Mouse (Mus musculus) heart, embryonic 14.5 days (tissue): ENCODE measurements around the gene Morn3. TPM values are rescaled to one million over a fixed set of nuclear protein-coding genes. Genes with fewer than 3 reads are reported as not detected.
A peak's percentile ranks its signal among the peaks of the same experiment; 100 is the strongest.

ENCODE experiments used
- ATAC-seq: fragments of 200-750 bp; cut with Nextera tagmentation; 2 replicates; pipeline ENCODE4 v1.8.0; 2017; ENCODE audit warnings: low read depth, moderate TSS enrichment; ENCODE audit not compliant: insufficient number of reproducible peaks, insufficient read depth, low FRiP score
- H3K27ac ChIP-seq, 2 experiments: fragments of 200-500 bp in 1 of 2; fragments of 300-500 bp in 1 of 2; sonication (generic) in 1 of 2; replicated peaks in 1 of 2; 2 replicates each; pipeline ENCODE4 v1.5.1; 2012 to 2014; ENCODE audit warnings: low read depth in 2 of 2, low read length in 2 of 2, control low read depth in 1 of 2, mild to moderate bottlenecking in 1 of 2, mixed read lengths in 1 of 2; ENCODE audit not compliant: control insufficient read depth in 1 of 2, insufficient read depth in 1 of 2
- H3K27me3 ChIP-seq: fragments of 300-500 bp; sonication (generic); 2 replicates; pipeline ENCODE4 v1.6.1; 2014; ENCODE audit warnings: mild to moderate bottlenecking, low read length, control low read depth; ENCODE audit not compliant: control insufficient read depth, insufficient read depth
- H3K36me3 ChIP-seq: fragments of 300-500 bp; sonication (generic); 2 replicates; pipeline ENCODE4 v1.6.1; 2014; ENCODE audit warnings: mild to moderate bottlenecking, control low read depth, low read length, mixed read lengths; ENCODE audit not compliant: control insufficient read depth, insufficient read depth
- H3K4me1 ChIP-seq, 2 experiments: fragments of 200-500 bp in 1 of 2; fragments of 300-500 bp in 1 of 2; sonication (generic) in 1 of 2; 2 replicates each; pipeline ENCODE4 v1.6.1; 2012 to 2014; ENCODE audit warnings: low read length in 2 of 2, control low read depth in 1 of 2, mixed read lengths in 1 of 2; ENCODE audit not compliant: control insufficient read depth in 2 of 2, insufficient read depth in 2 of 2
- H3K4me2 ChIP-seq: fragments of 300-500 bp; sonication (generic); 2 replicates; pipeline ENCODE4 v1.6.1; 2014; ENCODE audit warnings: mild to moderate bottlenecking, low read length
- H3K4me3 ChIP-seq, 2 experiments: fragments of 200-500 bp in 1 of 2; fragments of 300-500 bp in 1 of 2; sonication (generic) in 1 of 2; 2 replicates each; pipeline ENCODE4 v1.5.1; 2012 to 2014; ENCODE audit warnings: low read length in 2 of 2, mild to moderate bottlenecking in 2 of 2, control low read depth in 1 of 2, low read depth in 1 of 2, moderate library complexity in 1 of 2; ENCODE audit not compliant: control insufficient read depth in 1 of 2, insufficient read depth in 1 of 2
- H3K9ac ChIP-seq: fragments of 300-500 bp; sonication (generic); 2 replicates; pipeline ENCODE4 v1.6.1; 2014; ENCODE audit warnings: mild to moderate bottlenecking, low read length
- H3K9me3 ChIP-seq: fragments of 300-500 bp; sonication (generic); 2 replicates; pipeline ENCODE4 v1.6.1; 2016; ENCODE audit warnings: low read length, control low read depth; ENCODE audit not compliant: control insufficient read depth
- WGBS: fragments of 180-500 bp; shearing (Covaris S2); extraction: QIAGEN DNeasy Blood & Tissue Kit; methylation state at CpG from one replicate; pipeline ENCODE4 v1.1.7; 2014; 5-methylcytosine and 5-hydroxymethylcytosine counted together
- polyA plus RNA-seq: library from polyadenylated mRNA; unstranded; fragments of >200 nt; fragmentation: Nextera tagmentation; extraction: Ambion mirVana; gene quantifications from 2 replicates; pipeline ENCODE4 v1.2.1, GENCODE M21; 2014

Gene Morn3
- polyA plus RNA-seq, 1 experiment from 2014 or later = not detected

DNA sequence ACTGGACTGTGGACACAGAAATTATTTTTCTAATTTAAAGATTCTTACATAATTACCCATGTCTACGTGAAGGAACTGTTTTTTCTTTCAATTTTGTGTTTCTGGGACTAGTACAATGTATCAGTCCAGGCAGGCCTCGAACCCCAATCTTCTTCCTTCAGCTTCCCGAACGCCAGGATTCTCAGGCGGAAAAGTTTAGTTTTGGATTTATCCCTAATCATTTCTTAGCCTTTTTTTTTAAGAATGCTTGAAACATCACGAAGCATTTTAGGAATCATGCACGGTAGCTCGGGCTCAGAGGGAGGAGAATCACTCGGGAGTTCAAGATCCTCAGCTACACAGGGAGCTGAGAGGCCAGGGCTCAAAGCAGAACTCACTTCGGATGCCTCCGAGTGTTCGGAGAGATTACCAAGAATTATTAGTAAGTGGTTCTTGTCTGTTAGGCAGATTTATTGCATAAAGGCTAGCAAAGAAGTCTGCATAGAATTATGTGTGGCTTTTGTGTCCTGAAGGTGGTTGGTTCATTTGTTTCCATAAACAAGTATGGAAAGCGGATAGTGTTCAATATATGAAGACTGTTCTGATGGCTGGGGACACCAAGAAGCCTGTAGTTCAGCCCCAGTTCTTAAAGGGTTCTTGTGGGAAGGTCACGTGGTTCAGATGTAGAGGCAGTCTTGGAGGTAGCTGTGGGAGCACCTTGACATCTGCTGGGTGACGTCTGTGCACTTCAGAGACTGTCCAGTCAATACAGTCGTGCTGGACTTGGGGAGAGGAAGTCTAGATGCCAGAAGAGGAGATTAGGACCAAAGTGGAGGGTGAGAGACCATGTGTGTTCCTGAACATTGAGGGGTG is 11.7 kb upstream of the Morn3 start:
- ATAC-seq = no peak
- Histone ChIP-seq H3K36me3 (no peaks in the 10 kb centered on the region), H3K27me3 (no peaks in the 10 kb centered on the region), H3K4me1 (peaks cover 10% of the 10 kb centered on the region in 2 experiments), H3K4me2 (peak overlapping the region; percentile 71), H3K9me3 (no peaks in the 10 kb centered on the region), H3K9ac (peak overlapping the region; percentile 70), H3K4me3 (peak overlapping the region; percentile 44 to 49), H3K27ac (peak overlapping the region; percentile 57 to 88)
- WGBS = 35% methylated on average over 16 of the region's 16 CpGs

DNA sequence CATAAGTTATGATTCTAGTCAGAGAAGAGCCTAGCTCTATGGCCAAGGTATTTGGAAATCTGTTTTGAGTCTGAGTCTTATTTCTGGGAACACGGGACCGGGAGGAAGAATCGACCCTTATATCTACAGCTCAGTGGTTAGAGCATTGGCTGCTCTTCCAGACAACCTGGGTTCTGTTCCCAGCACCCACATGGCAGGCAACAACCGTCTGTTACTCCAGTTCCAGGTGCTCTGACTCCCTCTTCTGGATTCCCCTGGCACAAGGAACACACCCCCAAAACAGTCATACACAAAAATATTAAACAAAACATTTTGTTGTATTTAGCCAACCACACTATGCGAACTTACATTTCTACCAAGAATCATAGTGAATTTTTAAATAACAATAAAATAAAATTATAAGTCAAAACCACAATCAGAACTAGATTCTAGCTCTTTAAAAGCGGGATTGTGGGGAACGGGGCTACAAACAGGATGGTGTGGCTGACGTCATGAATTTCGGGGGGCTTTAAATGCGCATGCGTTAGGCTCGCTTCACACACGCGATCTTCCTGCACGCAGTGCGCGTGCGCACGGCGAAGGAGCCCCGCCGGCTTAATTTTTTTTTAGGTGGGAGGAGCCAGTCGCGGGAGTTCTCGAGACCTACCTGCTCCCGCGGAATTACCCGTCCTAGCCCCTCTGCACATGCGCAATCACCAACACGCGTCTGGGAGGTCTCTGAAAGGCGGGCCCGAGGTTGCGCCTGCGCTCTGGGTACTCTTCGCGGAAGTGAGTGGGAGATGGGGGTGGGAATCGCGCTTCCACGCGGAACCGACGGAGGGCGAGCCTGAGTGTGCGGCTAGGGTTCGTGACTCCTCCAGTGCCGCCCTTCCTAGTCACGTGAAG is 10.8 kb upstream of the Morn3 start:
- peak; percentile 96 for ATAC-seq
- peak overlapping the region; percentile 70 for H3K9ac ChIP-seq
- H3K4me1 ChIP-seq = peaks cover 10% of the 10 kb centered on the region in 2 experiments
- peak overlapping the region; percentile 44 to 49 for H3K4me3 ChIP-seq
- H3K27ac ChIP-seq = peak overlapping the region; percentile 57 to 88
- no peaks in the 10 kb centered on the region for H3K36me3 ChIP-seq
- H3K27me3 ChIP-seq = no peaks in the 10 kb centered on the region
- 7% methylated on average over 48 of the region's 48 CpGs for WGBS
- peak overlapping the region; percentile 71 for H3K4me2 ChIP-seq
- no peaks in the 10 kb centered on the region for H3K9me3 ChIP-seq

DNA sequence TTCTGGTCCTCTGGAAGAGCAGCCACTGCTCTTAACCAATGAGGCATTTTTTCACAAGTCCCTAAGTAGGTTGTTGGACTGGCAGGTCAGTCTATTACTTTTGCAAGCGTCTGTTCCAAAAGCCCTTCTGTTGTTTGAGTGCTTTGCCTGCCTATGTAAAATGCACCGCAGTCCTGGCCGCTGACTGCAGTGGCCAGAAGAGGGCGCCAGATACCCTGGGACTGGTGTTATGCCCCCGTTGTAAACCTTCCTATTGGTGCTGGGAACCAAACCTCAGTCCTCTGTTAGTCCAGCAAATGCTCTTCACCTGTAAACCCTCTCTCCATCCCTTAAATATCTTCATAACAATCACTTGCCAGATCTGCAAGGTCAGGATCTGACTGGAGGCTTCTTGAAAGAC is 4.9 kb upstream of the Morn3 start:
- H3K9ac ChIP-seq = no peak overlapping the region
- H3K4me1 ChIP-seq = peaks cover 2 to 4% of the 10 kb centered on the region in 2 experiments; a peak in 1 of 4 replicates
- H3K36me3 ChIP-seq = no peaks in the 10 kb centered on the region
- H3K4me2 ChIP-seq = no peak overlapping the region
- no peak for ATAC-seq
- no peak overlapping the region for H3K27ac ChIP-seq
- 76% methylated on average over 5 of the region's 5 CpGs for WGBS
- no peak overlapping the region for H3K4me3 ChIP-seq
- no peaks in the 10 kb centered on the region for H3K27me3 ChIP-seq
- H3K9me3 ChIP-seq = no peaks in the 10 kb centered on the region

DNA sequence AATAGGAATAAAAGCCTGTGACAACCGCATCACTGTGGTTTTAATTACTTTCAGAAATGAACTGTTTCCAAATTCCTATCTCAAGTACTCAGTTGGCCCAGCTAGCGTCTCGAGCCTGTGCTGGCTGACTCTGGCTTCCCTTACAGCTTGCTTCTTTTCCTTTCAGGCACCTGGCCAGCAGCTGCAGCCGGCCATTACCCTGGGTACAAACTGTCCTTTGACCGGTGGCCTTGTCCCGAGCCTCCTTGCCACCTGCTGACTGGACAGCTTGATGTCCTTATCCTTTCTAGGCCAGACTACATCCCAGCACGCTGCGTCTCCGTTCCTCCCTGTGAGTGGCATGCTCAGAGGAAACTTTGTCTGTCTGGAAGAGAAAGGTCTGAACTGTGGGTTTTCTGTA is 4.1 kb upstream of the Morn3 start:
- 80% methylated on average over 9 of the region's 9 CpGs for WGBS
- Histone ChIP-seq H3K4me1 (peaks cover 2 to 4% of the 10 kb centered on the region in 2 experiments; a peak in 1 of 4 replicates), H3K27ac (no peak overlapping the region), H3K36me3 (no peaks in the 10 kb centered on the region), H3K9me3 (no peaks in the 10 kb centered on the region), H3K4me3 (no peak overlapping the region), H3K9ac (no peak overlapping the region), H3K4me2 (no peak overlapping the region), H3K27me3 (no peaks in the 10 kb centered on the region)
- no peak for ATAC-seq

DNA sequence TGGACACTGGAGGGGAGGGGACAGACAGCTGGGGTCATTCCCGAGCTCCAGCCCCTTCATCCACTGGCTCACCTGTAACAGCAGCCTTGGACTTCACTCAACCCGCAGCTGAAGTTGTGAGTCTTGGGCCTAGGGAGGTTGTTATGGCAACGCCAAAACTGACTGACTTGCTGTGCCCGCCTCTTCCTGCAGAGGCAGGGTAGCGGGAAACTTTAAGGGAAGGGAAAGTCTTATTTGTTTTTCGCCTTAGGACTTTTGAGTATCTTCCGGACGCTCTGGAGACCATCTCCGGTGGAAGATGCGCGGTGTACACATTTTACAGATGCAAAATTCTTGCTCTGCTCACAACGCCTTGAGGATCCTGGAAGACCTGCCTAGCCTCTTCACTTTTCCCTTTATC is 2.5 kb upstream of the Morn3 start:
- Histone ChIP-seq H3K4me3 (no peak overlapping the region; a peak in 1 of 4 replicates), H3K27ac (no peak overlapping the region), H3K36me3 (no peaks in the 10 kb centered on the region), H3K9ac (peak overlapping the region; percentile 64), H3K4me2 (peak overlapping the region; percentile 54), H3K27me3 (no peaks in the 10 kb centered on the region), H3K4me1 (peaks cover 2 to 7% of the 10 kb centered on the region in 2 experiments; a peak in 2 of 4 replicates), H3K9me3 (no peaks in the 10 kb centered on the region)
- no peak for ATAC-seq
- 6% methylated on average over 12 of the region's 12 CpGs for WGBS

DNA sequence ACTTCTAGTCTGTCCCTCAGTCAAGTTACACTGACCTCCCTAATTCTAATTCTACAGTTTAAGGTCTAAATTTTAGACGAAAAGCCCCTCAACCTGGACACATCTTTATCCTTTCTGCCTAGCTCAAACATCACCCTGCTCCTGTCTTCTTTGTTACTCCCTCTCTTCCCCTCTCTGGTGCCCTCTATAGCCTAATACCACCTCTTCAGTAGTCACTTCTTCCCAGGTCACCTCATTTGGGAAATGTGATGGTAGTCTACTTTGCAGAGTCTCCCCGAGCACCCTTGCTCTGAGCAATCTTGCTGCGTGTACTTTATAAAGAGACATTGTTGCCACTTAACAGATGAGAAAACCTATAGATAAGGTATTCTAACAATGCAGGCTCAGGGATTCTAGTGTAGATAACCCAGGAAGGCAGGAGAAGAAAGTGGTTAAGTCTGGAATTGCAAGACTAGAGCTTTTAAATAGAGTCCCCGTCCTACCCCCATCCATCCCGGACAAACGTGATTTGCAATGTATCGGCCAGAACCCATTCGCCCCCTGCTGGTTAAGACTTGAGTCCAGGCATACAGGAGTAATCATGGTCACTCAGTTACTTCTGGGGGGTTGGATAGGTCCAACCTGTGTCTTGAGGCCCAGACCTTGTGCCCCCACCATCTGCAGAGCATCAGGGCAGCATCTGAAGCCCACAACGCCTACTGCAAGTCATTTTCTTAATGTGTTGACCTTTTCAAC is 1.1 kb downstream of the Morn3 start:
- Histone ChIP-seq H3K36me3 (no peaks in the 10 kb centered on the region), H3K9me3 (no peaks in the 10 kb centered on the region), H3K4me2 (peak overlapping the region; percentile 31; the same call in 1 of the 2 replicates), H3K9ac (no peak overlapping the region), H3K27ac (no peak overlapping the region), H3K4me1 (peaks cover 2 to 7% of the 10 kb centered on the region in 2 experiments; a peak in 2 of 4 replicates), H3K4me3 (no peak overlapping the region), H3K27me3 (no peaks in the 10 kb centered on the region)
- no peak for ATAC-seq
- 22% methylated on average over 9 of the region's 9 CpGs for WGBS

DNA sequence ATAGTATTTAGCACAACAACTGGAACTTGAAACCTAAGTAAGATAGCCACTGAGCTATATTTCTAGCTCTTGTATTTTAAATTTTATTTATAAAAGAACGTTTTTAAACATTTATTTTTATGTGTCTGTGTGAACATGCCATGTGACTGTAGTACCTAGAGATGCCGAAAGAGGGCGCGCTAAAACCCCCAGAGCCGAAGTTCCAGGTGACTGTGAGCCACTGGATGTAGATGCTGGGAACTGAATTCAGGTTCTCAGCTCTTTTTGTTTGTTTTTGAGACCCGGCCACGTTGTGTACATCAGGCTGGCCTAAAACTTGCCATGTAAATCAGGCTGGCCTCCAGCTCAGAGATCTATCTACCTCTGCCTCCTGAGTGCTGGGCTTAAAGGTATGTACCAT is 3.0 kb downstream of the Morn3 start:
- H3K27ac ChIP-seq = no peak overlapping the region
- H3K4me3 ChIP-seq = no peak overlapping the region
- H3K27me3 ChIP-seq = no peaks in the 10 kb centered on the region
- 21% methylated on average over 7 of the region's 7 CpGs for WGBS
- H3K4me1 ChIP-seq = peaks cover 5 to 11% of the 10 kb centered on the region in 2 experiments
- no peaks in the 10 kb centered on the region for H3K9me3 ChIP-seq
- no peaks in the 10 kb centered on the region for H3K36me3 ChIP-seq
- no peak overlapping the region for H3K4me2 ChIP-seq
- ATAC-seq = no peak
- H3K9ac ChIP-seq = no peak overlapping the region
